Comparison of ENCODE assay signal across 25 mouse cellular contexts in genomic region chr13:98230511-98230910, GRCm38 (mm10). TPM values are rescaled to one million over a fixed set of nuclear protein-coding genes. Genes with fewer than 3 reads are reported as not detected.
A peak's percentile ranks its signal among the peaks of the same experiment; 100 is the strongest.
DNase-seq lines count a peak whose midpoint lies in the region; ATAC-seq lines count a peak whose summit lies in the region.
"Had no signal": no experiment of that assay in that cellular context is flagged by ENCODE, and none has a peak within 500 bp of the region (broad histone marks: within the 10 kb centered on the region; RNA-seq: fewer than 3 reads in every experiment).

No protein-coding gene starts in this region.

- no peaks in the 10 kb centered on the region for H3K36me3 ChIP-seq in forebrain, embryonic 12.5 days (replicated peaks)
- H3K36me3 ChIP-seq: embryonic facial prominence, embryonic 10.5 days; embryonic facial prominence, embryonic 12.5 days had no signal

- H3K27me3 ChIP-seq in forebrain, embryonic 12.5 days: no peaks in the 10 kb centered on the region; the same call in 1 of the 2 replicates
- H3K27me3 ChIP-seq: embryonic facial prominence, embryonic 12.5 days; Patski had no signal

- H3K9me3 ChIP-seq in forebrain, embryonic 12.5 days: no peaks in the 10 kb centered on the region
- H3K9me3 ChIP-seq: embryonic facial prominence, embryonic 10.5 days; embryonic facial prominence, embryonic 12.5 days had no signal

- DNase-seq in embryo, embryonic 10.5 days (ENCODE audit: low spot score): peak; percentile 13
- no peak for DNase-seq in embryo, embryonic 9.5 days (ENCODE audit: extremely low spot score)
- DNase-seq in Muller cell, postnatal 12 days (ENCODE audit: inconsistent ontology term): peak; percentile 93
- peak; percentile 91 for DNase-seq in retina, embryonic 14.5 days (ENCODE audit: low spot score)
- DNase-seq in kidney, adult 9 months: no peak
- DNase-seq: adrenal gland, adult 8-10 months; adrenal gland, postnatal 14 days; adrenal gland, postnatal 36 days; cerebellum, adult 11-12 months; cerebellum, adult 2 months; cerebellum, adult 9-10 months; cerebellum, postnatal 10 days; cerebellum, postnatal 25 days had no signal

- H3K4me3 ChIP-seq in forebrain, embryonic 12.5 days (replicated peaks): no peak overlapping the region
- H3K4me3 ChIP-seq: embryonic facial prominence, embryonic 10.5 days; embryonic facial prominence, embryonic 12.5 days had no signal

- no peak overlapping the region for H3K4me2 ChIP-seq in forebrain, embryonic 12.5 days
- H3K4me2 ChIP-seq: embryonic facial prominence, embryonic 12.5 days had no signal

- no peak overlapping the region for H3K27ac ChIP-seq in forebrain, embryonic 12.5 days
- H3K27ac ChIP-seq: embryonic facial prominence, embryonic 10.5 days; embryonic facial prominence, embryonic 12.5 days had no signal

- no peak for ATAC-seq in forebrain, embryonic 12.5 days (ENCODE audit: low FRiP score)
- ATAC-seq: activated CD4-positive, CD25-positive, alpha-beta regulatory T cell, adult 4 months; forebrain, embryonic 14.5 days; forebrain, embryonic 16.5 days; Patski had no signal

- WGBS in forebrain, embryonic 12.5 days: 91% methylated on average over 1 of the region's 1 CpGs

- no peaks in the 10 kb centered on the region for H3K4me1 ChIP-seq in forebrain, embryonic 12.5 days
- H3K4me1 ChIP-seq: embryonic facial prominence, embryonic 12.5 days had no signal

- no peak overlapping the region for H3K9ac ChIP-seq in forebrain, embryonic 12.5 days
- H3K9ac ChIP-seq: embryonic facial prominence, embryonic 12.5 days had no signal

RNA-seq across cellular contexts. Expression of gene Arhgef28, which starts 24.3 kb away (rescaled TPM):
- polyA plus RNA-seq in forebrain, embryonic 12.5 days (2016; fragmentation: Nextera tagmentation; extraction: Ambion mirVana): 5.0 and 5.8 TPM in 2 replicates

RNA-seq across cellular contexts. Expression of gene Utp15, which starts 32.3 kb away (rescaled TPM):
- 37.6 and 40.1 TPM in 2 replicates for polyA plus RNA-seq in forebrain, embryonic 12.5 days (2016; fragmentation: Nextera tagmentation; extraction: Ambion mirVana)

RNA-seq across cellular contexts. Expression of gene Ankra2, which starts 32.4 kb away (rescaled TPM):
- 36.2 and 38.6 TPM in 2 replicates for polyA plus RNA-seq in forebrain, embryonic 12.5 days (2016; fragmentation: Nextera tagmentation; extraction: Ambion mirVana)

RNA-seq across cellular contexts. Expression of gene Gm21976, which starts 49.2 kb away (rescaled TPM):
- not detected in 2 replicates for polyA plus RNA-seq in forebrain, embryonic 12.5 days (2016; fragmentation: Nextera tagmentation; extraction: Ambion mirVana)
- polyA plus RNA-seq: activated CD4-positive, CD25-positive, alpha-beta regulatory T cell, adult 4 months; C2C12; cerebellum, adult 2 months; cortical plate, adult 2 months; embryonic facial prominence, embryonic 10.5 days; embryonic facial prominence, embryonic 12.5 days; embryonic facial prominence, embryonic 14.5 days; forebrain, embryonic 11.5 days; forebrain, embryonic 14.5 days; forebrain, embryonic 16.5 days; frontal cortex, adult 2 months; Patski had no signal

Comparison
In these comparisons a context has a peak if more than half of its experiments do, and no peak if none do; other contexts are left out.
1. DNase-seq: peak in embryo, embryonic 10.5 days (single experiment), Muller cell, postnatal 12 days (single experiment) and retina, embryonic 14.5 days (single experiment); none in embryo, embryonic 9.5 days (single experiment) and kidney, adult 9 months (single experiment).